Mouse (Mus musculus) B cell, adult (primary cell): ENCODE data around the gene Gm5617. TPM values are rescaled to one million over a fixed set of nuclear protein-coding genes. Genes with fewer than 3 reads are reported as not detected.

Experiments used
- total RNA-seq: library from RNA; stranded (reverse); gene quantifications from 4 replicates; pipeline ENCODE4 v1.2.4, GENCODE M21; 2023; ENCODE audit not compliant: inconsistent age

Gm5617 gene
- total RNA-seq, result 11.9 to 17.8 TPM (median 16.2 TPM) in 4 replicates

DNA sequence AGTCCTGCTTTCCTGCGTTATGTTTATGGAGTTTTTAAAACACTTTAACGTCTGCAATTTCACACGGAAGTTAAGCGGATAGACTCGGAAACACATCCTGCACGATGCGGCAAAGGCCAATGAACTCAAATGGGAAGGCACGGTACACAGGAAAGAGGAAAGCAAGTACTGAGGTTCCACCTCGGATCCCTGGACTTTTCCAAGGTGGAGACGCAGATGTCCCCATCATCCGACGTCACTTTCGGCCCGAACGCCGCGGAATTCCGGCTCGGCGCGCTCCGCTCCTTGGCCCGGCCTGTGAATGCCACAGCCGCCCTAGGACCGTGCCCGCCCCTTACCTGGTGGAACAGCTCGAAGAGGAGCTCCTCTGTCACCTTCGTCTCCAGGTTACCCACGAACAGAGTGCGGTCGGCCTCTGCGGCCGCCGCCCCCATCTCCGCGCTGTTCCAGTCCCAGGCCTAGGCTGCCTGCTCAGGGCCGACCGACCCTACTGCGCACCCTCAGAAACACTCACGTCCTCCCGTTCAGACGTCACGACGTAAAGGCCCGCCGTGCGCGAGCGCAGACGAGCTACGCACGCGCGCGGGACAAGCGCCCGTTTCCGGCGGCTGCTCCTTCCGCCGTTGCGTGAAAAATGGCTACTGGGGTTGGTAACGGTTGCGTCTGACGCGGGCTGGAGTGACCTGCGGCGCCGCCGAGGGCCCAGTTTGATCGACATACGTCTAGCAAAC, at the start of gene Gm5617, which contains the start of gene Rbm7:
Gene Gm5617 (plus strand): TSS at position 626 of the 731 bp plus-strand sequence.
Gene Rbm7 (minus strand): TSS at position 483 of the 731 bp plus-strand sequence.

DNA sequence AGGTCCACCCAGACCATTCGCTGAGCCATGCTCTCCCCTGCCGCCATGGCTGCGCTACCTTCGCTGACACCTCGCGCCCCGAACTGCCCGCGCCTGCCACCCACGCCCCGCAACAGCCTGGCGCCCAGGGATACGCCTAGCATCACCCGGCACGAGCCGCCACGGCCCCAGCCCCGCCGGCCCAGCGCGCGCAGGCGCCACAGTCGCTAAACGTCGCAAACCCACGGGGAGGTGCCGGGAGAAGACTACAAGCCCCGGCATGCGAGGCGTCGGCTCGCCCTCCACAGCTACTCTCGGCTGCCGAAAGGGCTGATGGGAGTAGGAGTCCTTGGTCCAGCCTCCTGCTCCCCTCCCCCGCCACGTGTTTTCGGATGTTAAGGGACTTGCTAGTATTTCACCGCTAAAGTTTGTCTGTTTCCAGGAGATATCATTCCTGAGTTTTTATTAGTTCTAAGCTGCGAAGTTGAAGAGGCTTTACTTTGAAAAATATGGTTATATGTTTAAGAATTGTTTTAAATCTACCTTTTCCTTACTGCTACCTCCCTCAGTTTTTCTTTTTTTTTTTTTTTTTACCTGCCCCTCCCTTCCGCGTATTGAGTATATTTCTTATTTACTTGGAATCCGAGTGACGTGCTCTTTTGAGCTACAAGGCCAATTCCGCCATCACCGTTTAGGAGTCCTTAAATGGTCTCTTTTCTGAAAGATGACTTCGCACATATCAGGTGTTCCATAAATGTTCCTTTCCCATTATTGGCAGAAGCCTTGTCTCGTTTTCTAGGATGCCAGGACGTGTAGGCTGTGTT, 14.6 kb upstream of the Gm5617 start, which contains the start of gene Rexo2:
Gene Rexo2 (minus strand): TSS at position 213 of the 803 bp plus-strand sequence.

Other genes with a start within 250 kb of the Gm5617 start
- 67.1 to 74.4 TPM (median 69.0 TPM) in 4 replicates for gene Nxpe2, start 142.0 kb upstream of the Gm5617 start, total RNA-seq
- 36.1 to 50.4 TPM (median 43.6 TPM) in 4 replicates for gene Rexo2, start 14.8 kb upstream of the Gm5617 start, total RNA-seq
- 93.4 to 102 TPM (median 96.1 TPM) in 4 replicates for gene Rbm7, start 143 bp upstream of the Gm5617 start, total RNA-seq
- not detected in 4 replicates for gene Nnmt, start 109.7 kb downstream of the Gm5617 start, total RNA-seq